Mouse (Mus musculus) cortical plate, adult 2 months (tissue): ENCODE results near the gene Dffa.
A peak's percentile ranks its signal among the peaks of the same experiment; 100 is the strongest.

Experiments used
- CTCF ChIP-seq: fragments of 200-500 bp; IDR thresholded peaks from 2 replicates; pipeline ENCODE4 v1.5.1; 2011; ENCODE audit warnings: mild to moderate bottlenecking, control low read depth, low read length; ENCODE audit not compliant: insufficient read depth; ENCODE audit errors: extremely low read depth
- POLR2A ChIP-seq: fragments of 200-500 bp; IDR thresholded peaks from 2 replicates; pipeline ENCODE4 v1.6.1; 2011; ENCODE audit warnings: mild to moderate bottlenecking, low read length, control low read depth; ENCODE audit not compliant: insufficient read depth; ENCODE audit errors: extremely low read depth

DNA sequence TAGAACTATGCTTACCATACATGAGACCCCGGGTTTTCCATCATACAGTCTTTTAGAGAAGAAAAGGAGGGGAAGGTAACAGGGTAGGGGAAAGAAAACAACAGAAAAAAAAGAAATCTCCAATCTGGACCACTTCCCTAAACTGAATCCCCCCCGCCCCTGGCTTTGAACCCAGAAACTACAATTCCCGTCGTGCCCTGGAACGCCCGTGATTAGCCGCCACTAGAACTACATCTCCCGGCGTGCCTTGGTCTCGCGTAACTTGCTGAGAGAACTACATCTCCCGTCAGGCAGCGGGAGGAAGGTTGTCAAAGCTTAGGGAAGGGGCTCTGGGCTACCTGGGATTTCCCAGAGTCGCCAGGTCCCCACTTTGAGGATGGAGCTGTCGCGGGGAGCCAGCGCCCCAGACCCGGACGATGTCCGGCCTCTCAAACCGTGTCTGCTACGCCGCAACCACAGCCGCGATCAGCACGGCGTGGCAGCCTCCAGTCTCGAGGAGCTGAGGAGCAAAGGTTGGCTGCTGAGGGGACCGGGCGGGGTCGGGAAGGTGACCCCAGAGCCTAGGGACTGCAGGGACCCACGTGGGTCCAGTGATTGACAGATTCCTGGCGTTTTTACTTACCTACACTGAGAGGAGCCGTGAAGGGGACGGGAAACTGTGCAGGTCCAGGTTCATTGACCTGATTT lies at the start of gene Dffa:
- TF ChIP-seq CTCF, result no peak
- peak; percentile 79 for TF ChIP-seq POLR2A
